9 mouse cellular contexts compared by ENCODE assay signal in the genomic region with DNA sequence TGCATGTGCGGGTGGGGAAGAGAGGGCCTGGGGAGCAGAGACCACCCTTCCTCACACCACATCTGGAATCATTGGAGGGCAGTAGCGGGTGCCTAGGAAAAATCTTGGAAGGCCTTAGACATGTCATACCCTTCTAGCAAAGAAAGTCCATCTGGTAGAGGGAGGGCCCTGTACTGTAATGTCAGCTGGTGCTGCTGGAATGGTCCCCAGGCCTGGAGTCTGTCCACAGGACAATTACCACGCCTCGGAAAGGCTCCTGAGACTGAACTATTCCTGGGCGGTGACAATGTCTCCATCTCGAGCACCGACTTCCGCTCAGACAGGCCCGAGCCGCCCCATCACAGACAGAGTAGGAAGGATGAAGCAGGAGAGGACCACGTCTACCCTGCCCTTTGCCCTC.
DNase-seq lines count a peak whose midpoint lies in the region; ATAC-seq and TF ChIP-seq lines count a peak whose summit lies in the region.
"Had no signal": no experiment of that assay in that cellular context is flagged by ENCODE, and none has a peak within 500 bp of the region (broad histone marks: within the 10 kb centered on the region; RNA-seq: fewer than 3 reads in every experiment).

No protein-coding gene starts in this region.

- H3K27me3 ChIP-seq in kidney, adult 2 months (replicated peaks; ENCODE audit: control insufficient read depth, insufficient read depth, low read length) = no peaks in the 10 kb centered on the region
- no peaks in the 10 kb centered on the region for H3K27me3 ChIP-seq in forebrain, postnatal 0 days (ENCODE audit: insufficient read depth, low read length)
- H3K27me3 ChIP-seq: liver, embryonic 15.5 days had no signal

- intact Hi-C loops in heart, postnatal 14 days (cut with DNase I) = loop anchor here (5.0 kb wide), 1 partner anchor 67 kb away; a partner anchor contains a TSS

- WGBS in kidney, adult 2 months = 80% methylated on average over 11 of the region's 11 CpGs
- WGBS in forebrain, postnatal 0 days = 86% methylated on average over 11 of the region's 11 CpGs

- no peak for ATAC-seq in forebrain, postnatal 0 days

- no peak overlapping the region for H3K4me3 ChIP-seq in kidney, adult 2 months (ENCODE audit: insufficient read depth, low read depth, low read length)
- no peak overlapping the region for H3K4me3 ChIP-seq in forebrain, postnatal 0 days (ENCODE audit: low read depth, low read length)
- H3K4me3 ChIP-seq: liver, embryonic 15.5 days had no signal

- H3K4me1 ChIP-seq in kidney, adult 2 months (ENCODE audit: control insufficient read depth, insufficient read depth, low read length) = no peaks in the 10 kb centered on the region
- H3K4me1 ChIP-seq in forebrain, postnatal 0 days (ENCODE audit: insufficient read depth) = no peaks in the 10 kb centered on the region
- H3K4me1 ChIP-seq: liver, embryonic 15.5 days had no signal

- H3K9ac ChIP-seq in forebrain, postnatal 0 days = no peak overlapping the region
- H3K9ac ChIP-seq: liver, embryonic 15.5 days had no signal

- DNase-seq in kidney, adult 2 months = peak; percentile 64
- no peak for DNase-seq in kidney, adult 9 months
- peak; percentile 76 for DNase-seq in brain, adult 2 months (ENCODE audit: low read depth, low spot score)
- DNase-seq in cerebellum, postnatal 36 days = peak; percentile 68 to 69
- peak; percentile 78 to 83 for DNase-seq in heart, postnatal 14 days
- DNase-seq in layer of hippocampus, postnatal 10 days (ENCODE audit: low spot score in 2 of 2) = no peak
- DNase-seq in forebrain, postnatal 0 days = no peak
- no peak for DNase-seq in adrenal gland, adult 18-20 months (ENCODE audit: low spot score in 2 of 2)

- H3K4me2 ChIP-seq in forebrain, postnatal 0 days (ENCODE audit: low read depth) = no peak overlapping the region
- H3K4me2 ChIP-seq: liver, embryonic 15.5 days had no signal

- TF ChIP-seq POLR2A in kidney, adult 2 months (IDR thresholded peaks at IDR 0.05; ENCODE audit: low read depth, low read length) = no peak

- no peaks in the 10 kb centered on the region for H3K36me3 ChIP-seq in kidney, adult 2 months (ENCODE audit: control insufficient read depth, insufficient read depth, low read length)
- no peaks in the 10 kb centered on the region for H3K36me3 ChIP-seq in forebrain, postnatal 0 days (ENCODE audit: insufficient read depth)
- H3K36me3 ChIP-seq: liver, embryonic 15.5 days had no signal

- TF ChIP-seq CTCF in kidney, adult 2 months (conservative IDR thresholded peaks at IDR 0.05; ENCODE audit: insufficient read depth, insufficient read length, low read depth, low read length) = no peak
- no peak for TF ChIP-seq CTCF in forebrain, postnatal 0 days (IDR thresholded peaks at IDR 0.05; ENCODE audit: low read depth)

- H3K9me3 ChIP-seq in forebrain, postnatal 0 days (ENCODE audit: low read length) = no peaks in the 10 kb centered on the region
- H3K9me3 ChIP-seq: liver, embryonic 15.5 days had no signal

- no peak overlapping the region for H3K27ac ChIP-seq in kidney, adult 2 months (ENCODE audit: insufficient read depth, low read depth, low read length)
- no peak overlapping the region for H3K27ac ChIP-seq in forebrain, postnatal 0 days (ENCODE audit: low read depth, low read length)
- H3K27ac ChIP-seq: liver, embryonic 15.5 days had no signal

Comparison
In these comparisons a context has a peak if more than half of its experiments do, and no peak if none do; other contexts are left out.
1. DNase-seq: peak in kidney, adult 2 months (single experiment), brain, adult 2 months (single experiment), cerebellum, postnatal 36 days (2 of 2) and heart, postnatal 14 days (2 of 2); none in kidney, adult 9 months (single experiment), layer of hippocampus, postnatal 10 days (0 of 2), forebrain, postnatal 0 days (single experiment) and adrenal gland, adult 18-20 months (0 of 2).